Mouse (Mus musculus) frontal cortex, postnatal 36 days (tissue): Measurements from ENCODE around the gene Pde4a.

Source experiments
- DNase-seq, 2 experiments: peaks; one replicate each; pipeline ENCODE4 v3.0.0; 2022; ENCODE audit warnings: low spot score in 2 of 2

The Pde4a gene

DNA sequence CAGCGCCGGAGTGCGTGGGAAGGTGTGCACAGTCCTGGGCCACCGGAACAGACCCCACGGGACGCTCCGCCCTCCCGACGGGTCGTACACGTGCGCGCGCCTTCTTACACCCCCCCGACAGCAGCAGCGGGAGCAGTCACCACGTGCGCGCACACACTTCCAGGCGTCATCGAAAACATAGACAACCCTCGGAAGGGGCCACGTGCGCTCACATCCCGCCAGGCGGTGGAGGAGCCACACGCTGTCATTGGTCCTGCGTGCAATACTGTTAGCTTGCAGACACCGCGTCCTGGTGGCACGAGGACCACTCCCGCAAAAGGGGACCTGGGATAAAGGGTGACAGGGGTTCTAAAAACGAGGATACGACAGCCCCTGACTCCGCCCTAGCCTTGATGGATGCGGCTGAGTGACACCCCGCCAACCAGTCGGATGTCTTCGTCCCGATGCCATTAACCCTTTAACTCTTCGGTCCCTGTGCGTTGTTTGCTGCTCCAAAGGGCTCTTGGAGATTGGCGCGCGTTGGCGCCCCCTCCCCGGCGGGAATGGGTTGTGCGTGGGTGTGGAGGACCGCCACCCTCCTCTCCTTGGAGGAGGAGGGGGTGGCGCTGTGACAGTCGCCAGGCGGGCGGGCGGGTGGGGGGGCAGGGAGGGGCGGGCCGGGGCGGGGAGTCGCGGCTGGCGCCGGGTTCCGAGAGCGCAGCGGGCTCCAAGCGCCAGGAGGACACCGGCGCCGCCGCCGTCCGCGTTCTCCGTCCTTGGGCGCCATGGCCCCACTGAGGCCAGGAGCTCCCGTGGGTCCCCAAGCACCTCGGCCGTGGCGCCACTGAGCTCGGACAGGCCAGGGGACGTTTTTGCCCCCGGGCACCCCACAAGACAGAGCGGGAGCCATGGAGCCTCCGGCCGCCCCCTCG lies at the start of gene Pde4a:
TSS of gene Pde4a (plus strand) at position 674 of the 911 bp plus-strand sequence.
- DNase-seq = peak; percentile 83 to 87

- DNase-seq = no peak
These were observed 48.4 kb upstream of the Pde4a start for GRCm38 (mm10) chr9:21117073-21117472.

DNA sequence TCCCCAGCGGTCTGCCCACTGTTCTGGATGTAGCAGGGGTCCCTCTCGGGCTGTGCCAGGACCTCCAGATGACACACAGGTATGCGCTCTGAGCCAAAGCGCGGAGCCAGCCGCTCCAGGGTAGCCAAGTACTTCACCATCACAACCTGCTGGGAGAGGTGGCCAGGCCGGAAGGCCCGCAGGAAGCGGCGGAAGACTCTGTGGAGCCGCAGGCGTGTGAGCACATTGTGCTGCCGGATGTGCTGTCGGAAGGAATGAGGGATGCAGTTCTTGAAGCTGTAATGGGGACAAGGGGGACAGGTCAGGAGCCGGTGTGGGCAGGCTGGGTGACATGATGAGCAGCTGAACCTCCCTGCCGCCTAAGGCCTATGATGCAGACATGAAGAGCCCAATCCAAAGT lies 44.0 kb upstream of the Pde4a start:
- no peak for DNase-seq

DNA sequence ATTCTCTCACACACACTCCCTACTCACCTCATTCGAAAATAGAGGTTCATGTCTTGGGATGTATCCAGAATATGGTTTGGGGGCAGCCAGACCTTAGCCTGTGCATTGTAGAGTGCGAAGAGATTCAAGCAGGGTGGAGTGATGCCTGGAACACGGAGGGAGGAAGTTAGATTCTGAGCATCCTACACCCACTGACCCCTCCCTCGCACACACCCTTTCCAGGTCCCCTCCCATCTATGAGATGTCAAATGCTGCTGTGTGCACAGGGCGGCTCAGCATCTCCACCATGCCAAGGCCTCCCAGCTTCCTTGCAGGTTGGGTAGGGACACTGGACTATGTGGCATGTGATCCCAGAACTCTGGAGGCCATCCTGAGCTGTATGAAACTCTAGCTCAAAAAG lies 40.7 kb upstream of the Pde4a start:
- DNase-seq = no peak

- no peak for DNase-seq
These were observed 39.8 kb upstream of the Pde4a start for GRCm38 (mm10) chr9:21125502-21126258.

DNA sequence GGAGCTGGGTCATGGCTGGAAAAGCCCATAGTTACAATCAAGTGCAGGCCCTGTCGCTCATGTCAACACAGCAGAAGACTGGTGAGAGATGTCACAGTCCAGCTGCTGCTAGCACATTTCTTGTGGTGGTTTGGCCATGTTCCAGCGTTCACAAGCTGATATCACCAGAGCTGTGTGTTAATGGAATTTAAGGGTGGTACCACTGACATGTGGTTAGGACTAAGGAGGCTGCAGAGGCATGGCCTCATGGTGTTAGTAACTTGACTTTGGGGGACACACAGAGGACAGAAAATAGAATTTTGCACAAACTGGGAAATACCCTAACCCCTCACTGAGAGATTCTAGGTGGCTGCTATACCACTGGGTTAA lies 39.3 kb upstream of the Pde4a start:
- DNase-seq = no peak

DNA sequence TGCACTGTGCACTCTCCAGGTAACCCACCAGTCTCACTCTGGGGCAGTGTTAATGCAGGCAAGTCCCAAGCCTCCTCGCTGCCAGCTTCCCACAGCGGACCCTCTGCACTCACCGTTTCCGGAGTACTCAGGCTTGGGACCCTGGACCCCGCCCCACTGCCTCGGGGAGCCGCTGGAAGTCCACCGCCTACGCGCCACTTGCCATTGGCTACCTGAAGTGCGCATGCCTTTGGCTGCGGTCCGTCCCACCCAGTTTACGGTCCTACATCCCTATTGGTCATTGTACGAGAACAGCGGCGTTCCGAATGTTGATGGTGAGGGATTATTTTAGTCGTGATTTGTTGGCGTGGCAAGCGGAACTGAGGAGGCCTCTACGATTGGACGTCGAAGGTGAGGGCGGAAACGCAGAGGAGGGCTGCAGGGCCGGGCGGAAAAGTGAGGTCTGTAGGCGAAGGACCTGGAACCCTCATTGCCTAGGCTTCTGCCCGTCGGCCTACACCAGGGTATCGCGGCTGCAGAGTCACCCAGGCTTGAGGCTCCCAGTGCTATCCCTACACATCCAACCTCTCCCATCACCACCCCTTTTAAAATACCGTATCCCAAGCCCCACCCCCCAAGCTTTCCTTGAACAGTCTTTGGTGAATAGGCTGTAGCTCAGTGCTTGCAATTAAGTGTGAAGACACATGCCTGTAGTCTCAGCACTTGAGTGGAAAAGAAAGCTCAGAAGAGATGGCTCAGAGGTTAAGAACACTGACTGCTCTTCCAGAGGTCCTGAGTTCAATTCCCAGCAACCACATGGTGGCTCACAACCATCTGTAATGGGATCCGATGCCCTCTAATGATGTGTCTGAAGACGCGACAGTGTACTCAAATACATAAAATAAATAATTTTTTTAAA lies 34.2 kb upstream of the Pde4a start, which contains the start of gene Tyk2:
TSS of gene Tyk2 (minus strand) at position 185 of the 898 bp plus-strand sequence.
- peak; percentile 90 to 96 for DNase-seq

- DNase-seq = no peak
These were observed 33.3 kb upstream of the Pde4a start for GRCm38 (mm10) chr9:21132102-21132775.

DNA sequence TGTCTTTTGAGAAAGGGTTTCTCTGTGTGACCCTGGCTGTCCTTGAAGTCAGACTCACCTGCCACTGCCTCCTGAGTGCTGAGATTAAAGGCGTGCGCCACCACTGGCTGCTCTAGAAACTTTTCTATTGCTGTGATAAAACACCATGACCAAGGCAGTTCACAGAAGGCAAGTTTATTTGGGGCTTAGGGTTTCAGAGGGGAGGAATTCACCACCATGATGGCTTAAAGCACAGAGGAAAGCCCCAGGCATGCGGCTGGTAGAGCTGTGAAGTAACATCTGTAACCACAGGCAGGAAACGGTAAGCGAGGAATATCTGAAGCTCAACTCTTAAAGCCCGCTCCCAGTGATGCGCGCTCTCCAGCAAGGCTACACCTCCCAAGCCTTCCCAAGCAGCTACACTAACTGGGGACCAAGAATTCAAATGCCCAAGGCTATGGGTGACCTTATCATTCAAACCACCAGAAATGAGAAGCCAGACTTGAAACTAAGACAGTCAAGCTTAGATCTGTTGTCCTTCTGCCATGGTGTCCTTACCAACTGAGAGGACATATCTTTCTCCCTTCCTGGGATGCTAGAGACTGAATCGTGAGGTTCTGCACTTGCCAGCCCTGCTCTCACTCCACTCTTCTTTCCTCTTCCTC lies 32.3 kb upstream of the Pde4a start:
- DNase-seq = no peak

DNA sequence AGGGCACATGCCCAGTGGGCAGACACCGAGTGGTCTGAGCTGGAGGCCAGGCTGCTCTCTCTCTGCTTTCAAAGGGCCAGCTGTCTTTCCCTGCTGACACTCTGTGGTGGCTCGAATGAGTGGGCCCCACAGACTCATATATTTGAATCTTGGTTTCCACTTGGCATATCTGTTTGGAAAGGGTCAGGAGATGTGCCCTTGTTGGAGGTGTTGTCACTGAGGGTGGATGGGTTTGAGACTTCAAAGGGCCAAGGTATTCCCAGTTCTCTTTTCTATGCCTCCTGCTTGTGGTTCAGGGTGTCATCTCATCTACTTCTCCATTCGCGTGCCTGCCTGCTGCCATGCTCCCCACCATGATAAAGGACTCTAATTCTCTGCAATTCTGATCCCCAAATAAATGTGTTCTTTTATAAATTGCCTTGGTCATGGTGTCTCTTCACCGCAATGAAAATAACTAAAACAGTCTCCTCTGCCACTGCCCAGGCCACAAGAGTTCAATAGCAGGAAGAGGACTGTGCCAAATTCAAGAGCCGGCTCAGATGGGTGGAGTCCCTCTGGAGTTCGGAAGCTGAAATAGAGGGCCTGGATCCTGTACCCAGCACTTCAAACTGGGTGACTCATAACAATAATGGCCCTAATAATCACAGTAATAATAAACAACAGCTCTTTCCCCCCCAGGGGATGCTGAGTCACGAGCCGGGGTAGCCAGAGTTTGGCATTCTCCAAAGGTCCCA lies 30.8 kb upstream of the Pde4a start:
- no peak for DNase-seq

DNA sequence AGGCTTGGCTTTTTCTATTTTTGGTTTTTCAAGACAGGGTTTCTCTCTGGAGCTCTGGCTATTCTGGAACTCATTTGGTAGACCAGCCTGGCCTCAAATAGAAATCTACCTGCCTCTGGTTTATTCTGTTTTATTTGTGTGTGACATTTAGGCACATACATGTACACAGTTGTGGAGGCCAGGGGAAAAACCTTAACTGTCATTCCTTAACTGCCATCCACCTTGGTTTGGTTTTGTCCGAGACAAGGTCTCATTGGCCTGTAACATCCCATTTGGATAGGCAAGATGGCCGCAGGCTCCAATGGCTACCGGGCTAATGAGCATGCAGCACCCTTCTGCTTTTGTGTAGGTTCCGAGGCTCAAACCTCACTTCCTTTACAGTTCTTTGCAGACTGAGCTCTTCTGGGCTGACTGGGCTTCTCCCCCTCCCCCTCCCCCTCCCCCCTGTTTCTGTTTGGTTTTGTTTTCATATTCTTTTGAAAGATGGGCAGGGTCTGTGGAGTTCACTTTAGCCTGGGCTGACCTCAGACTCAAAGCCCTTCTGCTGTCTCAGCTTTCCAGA lies 30.1 kb upstream of the Pde4a start:
- DNase-seq = no peak

DNA sequence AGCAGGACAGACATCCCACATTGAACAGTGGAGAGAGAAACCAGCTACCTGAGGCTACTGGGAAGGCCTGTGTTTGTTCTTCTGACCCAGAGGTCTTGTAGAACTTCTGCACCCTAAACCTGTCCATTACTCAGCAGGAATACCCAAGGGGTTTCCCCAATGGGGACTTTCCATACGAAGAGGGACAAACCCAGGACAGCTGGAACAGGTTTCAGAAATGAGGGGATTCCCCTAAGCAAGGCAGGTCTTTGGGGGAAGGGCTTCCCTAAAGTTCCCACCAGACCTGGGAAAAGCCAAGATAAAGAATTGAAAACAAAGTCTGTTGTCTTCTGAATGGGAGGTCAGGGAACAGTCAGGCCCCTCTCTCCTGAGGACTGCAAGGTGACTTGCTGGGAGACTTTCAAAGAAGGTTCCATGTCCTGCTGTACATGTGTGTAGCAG lies 29.6 kb upstream of the Pde4a start:
- no peak for DNase-seq

DNA sequence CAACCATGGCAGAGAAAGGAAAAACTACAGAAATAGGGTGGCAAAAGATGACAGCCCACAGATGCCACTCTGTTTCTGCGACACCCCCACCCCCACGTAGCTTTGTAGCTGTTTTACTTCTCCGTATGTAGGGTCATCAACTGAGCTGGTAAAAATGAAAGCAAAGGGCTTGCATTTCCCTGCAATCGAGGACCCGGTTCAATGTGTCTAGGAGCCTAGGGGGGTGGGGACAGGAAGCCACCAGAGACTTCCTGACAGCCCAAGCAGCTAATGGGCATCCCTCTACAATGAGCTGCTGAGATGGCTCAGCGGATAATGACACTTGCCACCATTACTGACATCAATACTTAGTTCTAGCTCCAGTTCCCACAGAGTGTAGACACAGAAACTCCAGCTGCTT lies 29.1 kb upstream of the Pde4a start:
- no peak for DNase-seq

GRCm38 (mm10) chr9:21137229-21137628 lies 28.3 kb upstream of the Pde4a start:
- peak; percentile 33 to 66 for DNase-seq

GRCm38 (mm10) chr9:21138386-21138785 lies 27.1 kb upstream of the Pde4a start:
- no peak for DNase-seq

DNA sequence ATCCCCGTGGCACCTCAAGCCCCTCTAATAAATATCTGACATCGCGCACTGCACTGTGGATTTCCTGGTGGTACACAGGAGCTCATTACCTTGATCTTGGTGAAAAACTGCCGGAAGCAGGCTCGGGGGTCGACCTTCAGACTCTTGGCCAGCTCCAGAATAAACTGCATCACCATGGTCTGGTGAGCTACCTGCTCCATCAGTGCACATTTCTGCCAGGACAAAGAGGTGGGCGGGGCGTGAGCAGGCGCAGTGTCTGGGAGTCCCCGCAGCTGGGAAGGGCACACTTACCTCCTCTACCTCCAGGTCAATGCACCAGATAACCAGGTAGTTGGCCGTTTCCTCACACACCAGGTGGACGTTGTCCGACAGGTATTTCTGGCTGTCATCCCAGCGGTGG lies 23.6 kb upstream of the Pde4a start:
- DNase-seq = no peak

GRCm38 (mm10) chr9:21144361-21144760 lies 21.2 kb upstream of the Pde4a start:
- DNase-seq = no peak

- no peak for DNase-seq
These were observed 20.1 kb upstream of the Pde4a start for GRCm38 (mm10) chr9:21145431-21145830.

- DNase-seq = no peak
These were observed 18.8 kb upstream of the Pde4a start for GRCm38 (mm10) chr9:21146722-21147121.

- no peak for DNase-seq
These were observed 17.1 kb upstream of the Pde4a start for GRCm38 (mm10) chr9:21148427-21148826.
